Mouse (Mus musculus) brain, embryonic 18.5 days (tissue): Measurements from ENCODE around the gene Kctd4.
"Not testable (repeated sequence)": the region's sequence is repeated elsewhere in the genome, so short reads cannot be mapped to it uniquely, and the experiment has no call there.

Experiments
- DNase-seq: peaks from one replicate; pipeline ENCODE4 v3.0.0-alpha.2; 2012; ENCODE audit warnings: low read depth, low spot score

Kctd4 gene

DNA sequence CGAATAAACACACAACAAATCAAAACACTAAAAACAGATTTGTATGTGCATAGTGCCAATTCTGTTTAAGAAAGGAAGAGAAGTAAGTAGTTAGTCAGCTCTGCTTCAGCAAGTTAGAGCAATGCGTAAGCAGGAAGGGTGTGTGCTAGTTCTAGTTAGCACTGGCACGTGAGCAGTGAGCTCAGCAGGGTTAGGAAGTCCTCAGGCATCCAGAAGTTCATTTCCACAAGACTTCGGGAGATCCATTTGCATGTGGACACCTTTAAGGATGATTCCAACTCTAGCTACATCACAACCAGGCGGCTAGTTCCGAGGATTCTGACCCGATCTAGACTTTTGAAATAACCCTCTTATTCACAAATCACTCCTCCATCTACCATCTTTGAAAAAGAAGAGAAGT is at the start of gene Kctd4:
Gene Kctd4 (plus strand): TSS at position 244 of the 400 bp plus-strand sequence.
- no peak for DNase-seq

- DNase-seq: no peak
These were observed 47.9 kb upstream of the Kctd4 start for GRCm38 (mm10) chr14:75906931-75907330.

GRCm38 (mm10) chr14:75911968-75912367 is 42.8 kb upstream of the Kctd4 start:
- no peak for DNase-seq

GRCm38 (mm10) chr14:75912665-75913064 is 42.1 kb upstream of the Kctd4 start:
- DNase-seq: no peak

DNA sequence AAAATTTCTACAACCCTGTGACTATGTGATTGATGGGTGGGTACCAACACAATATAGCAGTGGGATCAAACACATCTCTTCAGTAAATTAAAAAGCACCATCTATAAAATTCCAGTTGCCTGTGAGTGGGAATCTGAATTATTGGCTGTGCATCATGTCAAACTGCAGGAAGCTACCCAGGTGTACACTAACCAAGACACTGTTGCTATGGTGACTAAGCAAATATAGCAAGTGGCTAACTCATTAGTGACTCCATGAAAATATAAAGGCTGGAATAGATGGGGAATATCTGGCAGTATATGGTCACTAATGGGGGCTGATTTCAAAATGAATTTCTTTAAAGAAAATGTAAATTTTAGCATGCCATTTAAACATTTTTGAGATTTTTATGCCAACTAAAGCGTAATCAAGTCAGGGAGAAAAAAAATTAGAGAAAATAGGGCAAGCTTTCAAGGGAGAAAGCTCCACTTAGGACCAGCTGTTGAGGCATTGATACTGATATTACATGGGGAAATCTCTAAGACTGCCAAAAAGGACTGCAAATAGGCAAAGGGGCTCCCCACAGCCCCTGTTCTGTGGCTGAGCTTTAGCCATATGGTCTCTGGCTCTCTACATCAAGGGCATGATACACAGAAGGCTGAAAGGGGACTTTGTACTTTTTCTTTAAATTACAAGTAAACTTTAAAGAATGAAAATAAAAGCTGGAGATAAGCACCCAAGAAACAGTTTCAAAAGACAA is 31.3 kb upstream of the Kctd4 start:
- DNase-seq: no peak

DNA sequence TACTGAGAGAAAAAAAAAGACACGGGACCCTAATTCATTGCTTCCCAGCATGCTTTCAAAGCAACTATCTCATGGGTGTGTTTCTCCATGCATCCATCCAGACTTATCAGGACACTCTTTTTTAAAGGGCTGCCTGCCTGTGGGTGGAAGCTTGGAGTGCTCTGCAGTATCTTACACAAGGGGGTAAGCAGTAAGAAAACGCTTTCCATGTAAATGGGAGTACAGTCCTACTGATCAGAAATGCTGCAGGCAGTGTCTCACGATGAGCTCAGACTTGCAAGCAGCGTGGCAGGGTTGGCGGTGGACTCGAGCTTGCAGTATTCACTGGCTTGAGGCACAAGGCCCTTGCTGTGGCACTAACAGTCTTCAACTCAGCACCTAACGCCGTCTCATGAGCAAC is 25.1 kb upstream of the Kctd4 start:
- DNase-seq: not testable (repeated sequence)

DNA sequence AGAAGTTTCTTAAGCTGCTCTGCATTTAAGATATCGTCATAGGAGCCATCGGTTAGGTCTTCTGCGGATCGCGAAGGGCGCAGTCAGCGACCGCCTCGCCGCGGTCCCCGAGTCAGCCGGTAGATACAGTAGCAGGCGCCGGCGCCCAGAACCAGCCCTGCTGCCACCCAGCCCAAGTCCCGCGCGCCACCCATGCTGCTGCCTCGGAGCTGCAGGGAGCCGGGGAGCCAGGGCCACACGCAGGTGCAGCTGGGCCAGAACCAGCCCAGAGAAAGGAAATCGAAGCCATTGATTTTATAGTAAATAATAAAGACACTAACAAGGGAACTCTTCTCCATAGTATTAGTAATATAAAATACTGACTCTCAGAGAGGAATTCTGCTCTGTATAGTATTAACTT is 23.5 kb upstream of the Kctd4 start:
- no peak for DNase-seq

DNA sequence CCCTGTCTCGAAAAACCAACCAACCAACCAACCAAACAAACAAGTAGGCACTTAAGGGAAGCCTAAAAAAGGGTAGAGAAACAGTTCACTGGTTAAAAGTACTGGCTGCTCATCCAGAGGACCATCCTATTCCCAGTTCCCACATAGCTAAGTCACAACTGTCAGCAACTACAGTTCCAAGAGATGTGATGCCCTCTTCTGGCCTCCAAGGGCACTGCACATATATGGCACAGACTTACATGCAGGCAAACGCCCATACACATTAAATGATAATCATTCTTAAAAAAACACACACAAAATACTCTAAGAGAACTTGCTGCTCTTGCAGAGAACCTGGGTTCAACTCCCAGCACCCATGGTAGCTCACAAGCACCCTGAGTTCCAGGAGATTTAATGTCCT is 20.4 kb upstream of the Kctd4 start:
- no peak for DNase-seq

DNA sequence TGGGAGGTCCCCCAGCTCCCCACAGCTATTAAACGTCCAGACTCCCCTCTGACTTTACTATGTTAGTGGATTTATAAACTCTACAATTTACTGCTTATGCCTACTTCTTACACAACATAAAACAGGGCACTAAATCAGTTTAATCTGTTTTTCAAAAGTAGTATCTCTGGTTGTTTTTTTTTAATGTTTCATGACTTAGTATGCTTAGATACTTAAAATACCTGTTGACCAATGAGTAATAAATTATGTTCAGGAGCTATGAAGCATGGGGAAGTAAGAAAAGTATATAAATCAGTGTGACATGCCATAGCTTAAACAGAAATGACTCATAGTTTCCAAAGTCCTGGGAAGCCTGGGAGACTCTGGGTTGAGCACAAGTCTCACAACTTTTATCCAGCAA is 17.1 kb upstream of the Kctd4 start:
- no peak for DNase-seq

DNA sequence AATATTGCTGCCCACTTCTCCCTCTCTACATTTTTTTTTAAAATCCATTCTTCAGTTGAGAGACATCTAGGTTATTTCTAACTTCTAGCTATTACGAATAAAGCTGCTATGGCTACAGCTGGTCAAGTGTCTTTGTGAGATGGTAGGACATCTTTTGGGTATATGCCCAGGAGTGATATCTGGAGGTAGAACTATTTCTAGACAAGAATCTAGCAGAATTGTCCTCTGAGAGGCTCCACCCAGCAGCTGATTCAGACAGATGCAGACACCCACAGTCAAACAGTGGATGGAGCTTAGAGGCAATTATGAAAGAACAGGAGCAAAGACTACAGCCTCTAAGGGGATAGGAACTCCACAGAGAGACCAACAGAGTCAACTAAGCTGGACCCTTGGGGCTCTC is 13.3 kb upstream of the Kctd4 start:
- no peak for DNase-seq

- DNase-seq: no peak
These were observed 12.4 kb upstream of the Kctd4 start for GRCm38 (mm10) chr14:75942365-75942764.

- DNase-seq: no peak
These were observed 7.1 kb upstream of the Kctd4 start for GRCm38 (mm10) chr14:75947674-75948073.

- DNase-seq: no peak
These were observed 1.8 kb upstream of the Kctd4 start for GRCm38 (mm10) chr14:75953011-75953410.

GRCm38 (mm10) chr14:75962250-75962649 is 7.4 kb downstream of the Kctd4 start:
- DNase-seq: peak; percentile 64

DNA sequence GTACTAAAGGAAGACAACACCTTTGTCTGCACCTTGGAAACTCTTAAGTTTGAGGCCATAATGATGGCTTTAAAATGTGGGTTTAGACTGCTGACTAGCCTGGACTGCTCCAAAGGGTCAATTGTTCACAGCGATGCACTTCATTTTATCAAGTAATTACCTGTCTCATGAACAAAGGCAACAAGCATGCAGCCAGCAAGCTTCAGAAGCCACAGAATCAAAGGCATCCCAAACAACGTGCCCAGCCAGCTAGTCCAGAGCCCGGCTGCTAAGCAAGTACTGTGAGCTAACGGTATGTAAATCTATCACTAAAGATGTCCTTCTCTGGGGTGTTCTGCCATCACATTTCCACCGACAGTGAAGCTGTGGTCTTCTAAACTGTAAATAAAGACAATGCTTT is 8.4 kb downstream of the Kctd4 start:
- DNase-seq: no peak

DNA sequence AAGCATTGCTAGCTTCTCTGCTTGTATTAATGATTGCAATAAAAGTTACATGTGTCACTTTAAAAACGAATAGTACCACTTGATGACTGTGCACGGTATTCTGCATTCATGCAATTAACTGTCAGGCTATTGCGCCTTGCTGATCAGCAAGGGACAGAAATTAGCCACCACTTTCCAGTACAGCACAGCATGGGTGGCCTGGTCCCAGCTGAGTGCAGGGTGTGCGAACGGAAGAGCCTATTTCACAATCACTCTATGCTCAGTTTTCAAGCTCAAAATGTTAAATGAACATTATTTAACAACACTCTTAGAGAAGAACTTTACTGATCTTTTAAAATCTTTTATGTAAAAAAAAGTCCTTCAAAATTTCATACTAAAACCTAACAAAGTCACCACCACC is 9.2 kb downstream of the Kctd4 start:
- no peak for DNase-seq

- no peak for DNase-seq
These were observed 9.6 kb downstream of the Kctd4 start for GRCm38 (mm10) chr14:75964433-75964832.

DNA sequence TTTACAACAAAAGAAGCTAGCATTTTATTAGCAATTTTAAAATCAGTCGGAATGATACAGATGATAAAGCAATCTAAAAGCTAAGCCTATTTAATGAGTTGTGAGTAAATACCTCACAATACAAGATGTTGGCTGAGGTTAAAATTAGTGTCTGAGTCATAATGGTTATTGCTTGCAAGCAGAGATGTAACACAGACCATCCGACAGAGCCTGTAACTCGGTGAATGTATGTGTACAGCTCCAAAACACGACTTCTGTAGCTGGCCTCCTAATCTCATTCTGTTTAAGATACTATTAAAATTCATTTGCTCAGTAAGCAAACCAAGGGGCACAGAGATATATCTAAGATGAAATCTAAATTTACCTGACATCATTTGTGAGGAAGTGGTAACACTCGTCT is 12.5 kb downstream of the Kctd4 start:
- no peak for DNase-seq

DNA sequence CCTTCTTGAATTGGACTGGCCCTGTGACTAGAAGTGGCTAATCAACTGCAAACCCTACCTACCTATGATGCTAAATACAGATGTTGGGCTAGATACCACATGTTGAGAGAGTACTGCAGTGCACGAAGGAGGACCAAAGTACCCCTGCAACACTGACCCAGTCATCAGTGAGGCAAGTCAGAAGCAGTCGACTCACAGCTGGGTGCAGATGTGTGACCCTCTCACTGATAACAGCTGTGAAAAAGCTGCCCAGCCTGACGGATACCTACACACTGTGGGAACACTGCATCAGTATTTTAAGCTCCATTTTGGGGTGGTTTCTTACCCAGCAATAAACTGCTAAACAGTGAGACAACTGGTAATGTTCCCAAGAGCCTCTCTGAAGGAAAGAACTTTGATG is 21.3 kb downstream of the Kctd4 start:
- DNase-seq: no peak

GRCm38 (mm10) chr14:75981231-75981630 is 26.4 kb downstream of the Kctd4 start:
- DNase-seq: no peak

DNA sequence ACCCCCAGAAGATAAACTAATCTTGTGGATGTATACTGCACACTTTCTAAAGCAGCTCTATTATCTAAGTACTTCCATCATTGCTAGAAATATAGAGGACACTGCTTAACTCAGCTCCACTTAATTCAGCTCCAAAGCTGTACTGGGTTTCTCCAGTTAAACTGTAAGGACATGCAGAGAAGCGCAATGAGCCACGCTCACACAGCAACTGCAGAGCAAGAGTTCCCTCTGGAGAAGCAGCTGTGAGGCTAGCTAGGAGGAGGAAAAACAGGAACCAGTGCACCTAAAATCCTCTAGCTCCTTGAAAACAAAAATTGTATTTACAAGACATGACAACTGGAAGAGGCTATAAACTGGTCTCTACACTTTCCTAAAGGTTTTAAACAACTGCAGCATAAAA is 29.1 kb downstream of the Kctd4 start:
- no peak for DNase-seq

GRCm38 (mm10) chr14:75985112-75985511 is 30.3 kb downstream of the Kctd4 start:
- DNase-seq: no peak

- no peak for DNase-seq
These were observed 32.2 kb downstream of the Kctd4 start for GRCm38 (mm10) chr14:75986878-75987483.

GRCm38 (mm10) chr14:75989168-75989567 is 34.4 kb downstream of the Kctd4 start:
- no peak for DNase-seq
